Mouse (Mus musculus) lung, adult 2 months (tissue): ENCODE results near the gene Commd3. TPM values are rescaled to one million over a fixed set of nuclear protein-coding genes. Genes with fewer than 3 reads are reported as not detected.

ENCODE experiments used
- DNase-seq: peaks from one replicate; pipeline ENCODE4 v3.0.0; 2022
- H3K4me1 ChIP-seq: fragments of 200-500 bp; 2 replicates; pipeline ENCODE4 v1.6.1; 2011; ENCODE audit warnings: low read length; ENCODE audit not compliant: control insufficient read depth, insufficient read depth
- H3K4me3 ChIP-seq: fragments of 200-500 bp; replicated peaks from 2 replicates; pipeline ENCODE3; 2011; ENCODE audit warnings: low read depth, mild to moderate bottlenecking, control low read depth, low read length; ENCODE audit errors: extremely low read depth
- CTCF ChIP-seq: fragments of 200-500 bp; IDR thresholded peaks from 2 replicates; pipeline ENCODE4 v1.5.1; 2011; ENCODE audit warnings: mild to moderate bottlenecking, low read length, control low read depth; ENCODE audit not compliant: insufficient read depth
- POLR2A ChIP-seq: fragments of 200-500 bp; IDR thresholded peaks from 2 replicates; pipeline ENCODE4 v1.6.1; 2011; ENCODE audit warnings: low read depth, mild to moderate bottlenecking, control low read depth, low read length, borderline replicate concordance; ENCODE audit errors: extremely low read depth
- WGBS: fragments of 180-500 bp; shearing (Covaris S2); methylation state at CpG from one replicate; pipeline ENCODE4 v1.1.7; 2018; 5-methylcytosine and 5-hydroxymethylcytosine counted together
- polyA plus RNA-seq: library from polyadenylated mRNA; depleted of rRNA; stranded (reverse); fragments of >200 nt; gene quantifications from 2 replicates; pipeline ENCODE4 v1.2.3, GENCODE M21; 2012

The Commd3 gene
- polyA plus RNA-seq, 1 experiment = 38.0 TPM

GRCm38 (mm10) chr2:18686386-18686785, 14.2 kb downstream of the Commd3 start:
- H3K4me1 ChIP-seq = peaks cover 4% of the 10 kb centered on the region; the same call in 1 of the 2 replicates
- TF ChIP-seq CTCF (no peak), POLR2A (no peak)
- no peak for DNase-seq
- no peak overlapping the region for H3K4me3 ChIP-seq
- 88% methylated on average over 6 of the region's 6 CpGs for WGBS

- WGBS = 95% methylated on average over 8 of the region's 8 CpGs
Observed at GRCm38 (mm10) chr2:18686826-18687519, 14.8 kb downstream of the Commd3 start.

GRCm38 (mm10) chr2:18687671-18688170, 15.5 kb downstream of the Commd3 start:
- no peak for TF ChIP-seq POLR2A
- TF ChIP-seq CTCF = no peak
- no peak for DNase-seq
- H3K4me3 ChIP-seq = no peak overlapping the region
- peaks cover 4% of the 10 kb centered on the region; the same call in 1 of the 2 replicates for H3K4me1 ChIP-seq
- 23% methylated on average over 9 of the region's 9 CpGs for WGBS

More at GRCm38 (mm10) chr2:18686826-18687519, 14.8 kb downstream of the Commd3 start:
- DNase-seq = no peak
- peaks cover 4% of the 10 kb centered on the region; the same call in 1 of the 2 replicates for H3K4me1 ChIP-seq
- no peak for TF ChIP-seq POLR2A
- no peak for TF ChIP-seq CTCF
- no peak overlapping the region for H3K4me3 ChIP-seq

GRCm38 (mm10) chr2:18688286-18688685, 16.1 kb downstream of the Commd3 start:
- WGBS = 40% methylated on average over 6 of the region's 6 CpGs
- Histone ChIP-seq H3K4me3 (no peak overlapping the region), H3K4me1 (peaks cover 4% of the 10 kb centered on the region; the same call in 1 of the 2 replicates)
- no peak for DNase-seq
- no peak for TF ChIP-seq POLR2A
- TF ChIP-seq CTCF = no peak

GRCm38 (mm10) chr2:18688708-18689063, 16.5 kb downstream of the Commd3 start:
- no peak overlapping the region for H3K4me3 ChIP-seq
- peak; percentile 46 for DNase-seq
- H3K4me1 ChIP-seq = peaks cover 7% of the 10 kb centered on the region; the same call in 1 of the 2 replicates
- TF ChIP-seq POLR2A = no peak
- no peak for TF ChIP-seq CTCF
- 3% methylated on average over 45 of the region's 45 CpGs for WGBS

GRCm38 (mm10) chr2:18689064-18689921, 17.1 kb downstream of the Commd3 start:
- peaks cover 7% of the 10 kb centered on the region; the same call in 1 of the 2 replicates for H3K4me1 ChIP-seq
- TF ChIP-seq POLR2A (no peak), CTCF (no peak)
- WGBS = 2% methylated on average over 51 of the region's 51 CpGs
- DNase-seq = peak; percentile 68
- H3K4me3 ChIP-seq = peak overlapping the region; percentile 61

GRCm38 (mm10) chr2:18690055-18690691, 18.0 kb downstream of the Commd3 start:
- Histone ChIP-seq H3K4me1 (peaks cover 9% of the 10 kb centered on the region; the same call in 1 of the 2 replicates), H3K4me3 (peak overlapping the region; percentile 20)
- whole genome bisulfite sequencing = 1% methylated on average over 58 of the region's 58 CpGs
- peak; percentile 35 for DNase-seq
- TF ChIP-seq CTCF (no peak), POLR2A (no peak)

- TF ChIP-seq POLR2A = no peak
- TF ChIP-seq CTCF = no peak
- H3K4me3 ChIP-seq = no peak overlapping the region
- WGBS = 18% methylated on average over 9 of the region's 9 CpGs
- peaks cover 9% of the 10 kb centered on the region; the same call in 1 of the 2 replicates for H3K4me1 ChIP-seq
- no peak for DNase-seq
Observed at GRCm38 (mm10) chr2:18690756-18691155, 18.6 kb downstream of the Commd3 start.

GRCm38 (mm10) chr2:18692031-18692430, 19.8 kb downstream of the Commd3 start:
- DNase-seq = no peak
- TF ChIP-seq POLR2A (no peak), CTCF (no peak)
- peaks cover 9% of the 10 kb centered on the region; the same call in 1 of the 2 replicates for H3K4me1 ChIP-seq
- H3K4me3 ChIP-seq = no peak overlapping the region
